Mouse (Mus musculus) bone marrow macrophage, adult 2 months (primary cell): ENCODE measurements at regions not wholly inside any gene's neighbourhood (a gene's known extent, or its start where the extent isn't known, plus 50 kb on each side); places are given as distances from the start of the nearest gene placed in this dataset.

Source experiments
- H3K27ac ChIP-seq: 2 replicates; pipeline ENCODE4 v1.5.1; 2012; ENCODE audit warnings: low read depth, low read length; ENCODE audit not compliant: insufficient read depth
- H3K4me1 ChIP-seq: 2 replicates; pipeline ENCODE4 v1.6.1; 2012; ENCODE audit warnings: low read length; ENCODE audit not compliant: control insufficient read depth, insufficient read depth
- H3K4me3 ChIP-seq: 2 replicates; pipeline ENCODE4 v1.5.1; 2012; ENCODE audit warnings: mild to moderate bottlenecking, low read length, moderate library complexity; ENCODE audit not compliant: insufficient read depth
- CTCF ChIP-seq: IDR thresholded peaks from 2 replicates; pipeline ENCODE4 v1.5.1; 2012; ENCODE audit warnings: low read depth, mild to moderate bottlenecking, low read length, moderate library complexity
- POLR2A ChIP-seq: IDR thresholded peaks from 2 replicates; pipeline ENCODE4 v1.6.1; 2012; ENCODE audit warnings: mild to moderate bottlenecking, low read depth, low read length, borderline replicate concordance

GRCm38 (mm10) chr2:148189287-148189686 is 142.5 kb upstream of the Foxa2 start:
- Histone ChIP-seq H3K27ac (no peak overlapping the region), H3K4me1 (no peaks in the 10 kb centered on the region), H3K4me3 (no peak overlapping the region)
- TF ChIP-seq CTCF (no peak), POLR2A (no peak)

- H3K27ac ChIP-seq = no peak overlapping the region
- H3K4me1 ChIP-seq = no peaks in the 10 kb centered on the region
- TF ChIP-seq CTCF = no peak
- no peak for TF ChIP-seq POLR2A
- no peak overlapping the region for H3K4me3 ChIP-seq
These were observed 146.2 kb upstream of the Foxa2 start for GRCm38 (mm10) chr2:148192946-148193345.

- TF ChIP-seq POLR2A (no peak), CTCF (no peak)
- Histone ChIP-seq H3K4me1 (no peaks in the 10 kb centered on the region), H3K27ac (no peak overlapping the region), H3K4me3 (no peak overlapping the region)
These were observed 150.7 kb upstream of the Foxa2 start for GRCm38 (mm10) chr2:148197375-148198015.

- Histone ChIP-seq H3K27ac (no peak overlapping the region), H3K4me1 (no peaks in the 10 kb centered on the region), H3K4me3 (no peak overlapping the region)
- no peak for TF ChIP-seq POLR2A
These were observed 159.9 kb upstream of the Foxa2 start for GRCm38 (mm10) chr2:148206633-148207032.

GRCm38 (mm10) chr2:148210813-148211212 is 164.0 kb upstream of the Foxa2 start:
- H3K4me3 ChIP-seq = no peak overlapping the region
- no peak overlapping the region for H3K27ac ChIP-seq
- H3K4me1 ChIP-seq = no peaks in the 10 kb centered on the region
- no peak for TF ChIP-seq POLR2A
- TF ChIP-seq CTCF = no peak

- Histone ChIP-seq H3K4me3 (no peak overlapping the region), H3K27ac (no peak overlapping the region), H3K4me1 (no peaks in the 10 kb centered on the region)
- TF ChIP-seq POLR2A = no peak
- no peak for TF ChIP-seq CTCF
These were observed 170.4 kb upstream of the Foxa2 start for GRCm38 (mm10) chr2:148217136-148217535.

- TF ChIP-seq CTCF (no peak), POLR2A (no peak)
- no peaks in the 10 kb centered on the region for H3K4me1 ChIP-seq
- no peak overlapping the region for H3K4me3 ChIP-seq
- H3K27ac ChIP-seq = no peak overlapping the region
These were observed 161.3 kb upstream of the Sstr4 start for GRCm38 (mm10) chr2:148233691-148234300.

GRCm38 (mm10) chr2:148237121-148237520 is 158.0 kb upstream of the Sstr4 start:
- TF ChIP-seq CTCF = no peak
- Histone ChIP-seq H3K27ac (no peak overlapping the region), H3K4me1 (no peaks in the 10 kb centered on the region), H3K4me3 (no peak overlapping the region)

- Histone ChIP-seq H3K27ac (no peak overlapping the region), H3K4me3 (no peak overlapping the region), H3K4me1 (no peaks in the 10 kb centered on the region)
- TF ChIP-seq CTCF (no peak), POLR2A (no peak)
These were observed 156.1 kb upstream of the Sstr4 start for GRCm38 (mm10) chr2:148239046-148239445.

- no peaks in the 10 kb centered on the region for H3K4me1 ChIP-seq
- no peak overlapping the region for H3K4me3 ChIP-seq
- no peak overlapping the region for H3K27ac ChIP-seq
- no peak for TF ChIP-seq CTCF
- TF ChIP-seq POLR2A = no peak
These were observed 152.9 kb upstream of the Sstr4 start for GRCm38 (mm10) chr2:148242242-148242641.
